Mouse (Mus musculus) c-Kit-positive CD71-positive TER-119-positive erythroid progenitor cells, embryonic 14.5 days (primary cell): ENCODE results near the gene 4932414N04Rik.
"Not testable (repeated sequence)": the region's sequence is repeated elsewhere in the genome, so short reads cannot be mapped to it uniquely, and the experiment has no call there.

Source experiments
- DNase-seq: peaks from one replicate; pipeline ENCODE4 v3.0.0-alpha.2; 2013; ENCODE audit warnings: low spot score

4932414N04Rik gene

DNA sequence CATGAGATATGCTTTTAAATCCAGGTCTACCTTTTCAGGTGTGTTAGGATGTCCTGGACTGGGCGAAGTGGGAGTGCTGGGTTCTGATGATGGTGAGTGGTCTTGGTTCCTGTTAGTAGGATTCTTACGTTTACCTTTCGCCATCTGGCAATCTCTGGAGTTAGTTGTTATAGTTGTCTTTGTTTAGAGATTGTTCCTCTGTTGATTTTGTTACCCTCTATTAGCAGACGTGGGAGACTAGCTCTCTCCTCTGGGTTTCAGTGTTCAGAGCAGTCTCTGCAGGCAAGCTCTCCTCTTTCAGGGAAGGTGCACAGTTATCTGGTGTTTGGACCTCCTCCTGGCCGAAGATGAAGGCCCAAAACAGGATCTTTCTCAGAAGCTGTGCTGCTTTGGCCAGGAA, at the start of gene 4932414N04Rik:
4932414N04Rik (plus strand) TSS at position 301 of the 400 bp plus-strand sequence.
- DNase-seq: not testable (repeated sequence)

DNA sequence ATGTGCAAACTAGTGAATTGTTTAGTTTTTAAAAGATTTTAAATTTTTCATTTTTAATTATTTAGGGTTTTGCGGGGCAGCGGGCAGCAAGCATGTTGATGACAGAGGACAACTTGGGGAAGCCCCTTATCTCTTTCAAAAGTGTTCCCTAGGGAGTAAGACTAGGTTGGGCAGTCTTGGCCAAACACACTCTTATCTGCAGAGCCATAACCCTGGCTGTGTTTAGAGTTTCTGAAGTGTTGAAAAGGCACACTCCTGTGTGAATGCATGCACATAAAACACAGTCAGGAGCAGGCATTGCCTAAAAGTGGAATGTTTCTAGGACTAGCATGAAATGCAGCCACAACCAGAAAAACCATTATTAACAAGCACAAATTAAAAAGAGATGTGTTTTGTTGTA, 75.9 kb downstream of the 4932414N04Rik start:
- DNase-seq: no peak

DNA sequence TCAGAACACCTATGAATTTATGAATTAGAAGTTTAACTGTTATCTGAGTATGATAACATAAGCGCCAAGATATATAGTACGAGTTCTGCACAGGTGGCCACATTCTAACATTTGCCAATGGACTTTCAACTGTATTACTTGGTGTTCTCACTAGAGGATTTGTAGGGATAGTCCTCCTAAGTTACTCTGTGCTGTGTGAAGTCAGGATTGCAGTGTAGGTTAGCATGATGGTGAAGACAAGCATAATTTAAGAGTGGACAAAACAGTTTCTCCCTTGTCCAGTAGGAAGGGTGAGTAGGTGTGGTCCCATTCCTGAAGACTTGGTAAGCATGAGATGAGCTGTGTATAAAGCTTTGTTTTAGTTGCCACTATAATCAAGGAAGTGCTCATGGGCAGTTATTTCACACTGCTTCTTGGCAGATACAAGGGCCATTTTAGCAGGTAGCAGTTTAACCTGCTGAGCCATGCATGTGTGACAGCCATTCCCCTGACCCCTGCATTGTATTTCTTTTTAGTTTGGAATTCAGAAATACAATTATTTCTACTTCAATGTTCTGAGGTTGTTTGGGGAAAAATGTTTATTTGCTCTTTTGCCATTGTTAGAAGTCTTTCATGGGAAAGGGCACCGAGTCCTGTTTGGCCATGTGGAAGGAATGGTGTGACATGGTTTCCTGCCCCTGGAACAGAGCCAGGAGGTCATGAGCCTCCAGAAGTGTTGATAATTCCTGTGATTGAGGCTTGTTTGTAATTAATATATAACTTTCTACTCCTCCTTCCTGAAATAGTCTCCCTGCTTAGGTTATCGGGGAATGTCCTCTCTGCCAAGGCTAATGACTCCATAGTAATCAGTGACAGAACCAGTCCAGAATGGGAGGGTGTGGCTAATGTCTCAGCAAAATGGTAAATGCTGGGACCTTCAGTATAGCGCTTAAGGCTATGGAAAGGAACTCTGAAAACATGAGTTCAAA, 83.8 kb downstream of the 4932414N04Rik start:
- DNase-seq: no peak

DNA sequence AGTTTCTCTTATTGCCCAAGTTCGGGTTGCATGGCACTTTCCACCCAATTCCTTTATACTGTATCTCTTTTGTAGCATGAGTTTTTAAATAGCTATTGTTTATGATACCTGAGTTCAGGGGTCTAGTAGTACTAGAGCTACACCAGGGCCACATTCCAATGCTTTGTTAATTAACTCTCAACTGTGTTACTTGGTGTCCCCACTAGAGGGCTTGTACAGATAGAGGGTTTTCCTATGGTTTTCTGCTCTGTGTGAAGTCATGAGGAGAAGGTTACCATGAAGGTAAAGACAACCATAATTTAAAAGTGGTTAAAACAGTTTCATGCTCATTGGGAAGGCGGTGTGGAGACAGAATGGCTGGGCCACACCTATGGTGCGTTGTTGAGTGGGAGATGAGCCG, 88.3 kb downstream of the 4932414N04Rik start:
- DNase-seq: no peak

DNA sequence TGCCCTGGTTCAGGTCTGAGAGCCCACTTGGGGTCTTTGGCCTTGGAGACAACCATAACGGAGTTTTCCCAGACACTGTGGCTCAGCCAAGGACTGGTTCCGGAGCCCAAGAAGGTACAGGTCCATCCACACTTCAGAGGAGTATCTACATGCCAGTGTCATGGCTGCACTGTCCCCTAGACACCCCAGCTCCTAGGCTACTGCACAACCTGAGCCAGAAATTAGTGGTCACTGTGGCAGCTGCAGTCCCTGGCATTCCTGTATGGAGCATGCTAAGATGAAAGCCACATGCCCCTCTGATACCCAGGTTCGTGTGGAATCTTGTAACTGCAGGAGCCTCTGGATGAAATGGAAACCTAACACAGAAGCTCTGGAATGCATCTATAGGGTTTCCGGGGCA, 99.9 kb downstream of the 4932414N04Rik start:
- no peak for DNase-seq

DNA sequence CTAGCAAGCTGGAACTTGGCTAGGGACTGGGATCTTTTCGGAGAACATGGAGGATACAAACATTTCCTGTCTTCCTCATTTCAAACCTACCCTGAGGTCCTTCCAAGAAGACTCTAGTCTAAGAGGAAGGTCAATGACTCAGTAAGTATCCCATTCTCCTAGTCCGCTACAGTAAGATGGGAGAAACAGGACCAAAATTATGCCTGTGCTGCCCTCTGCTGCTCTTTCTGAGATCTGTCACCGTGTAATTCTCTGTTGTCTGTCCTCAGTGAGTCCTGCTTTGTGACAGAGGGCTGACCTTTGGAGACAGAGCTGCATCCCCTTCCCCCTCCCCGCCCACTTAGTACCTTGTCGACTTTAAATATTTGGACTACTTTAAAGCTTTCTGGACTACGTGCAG, 100.5 kb downstream of the 4932414N04Rik start:
- no peak for DNase-seq

DNA sequence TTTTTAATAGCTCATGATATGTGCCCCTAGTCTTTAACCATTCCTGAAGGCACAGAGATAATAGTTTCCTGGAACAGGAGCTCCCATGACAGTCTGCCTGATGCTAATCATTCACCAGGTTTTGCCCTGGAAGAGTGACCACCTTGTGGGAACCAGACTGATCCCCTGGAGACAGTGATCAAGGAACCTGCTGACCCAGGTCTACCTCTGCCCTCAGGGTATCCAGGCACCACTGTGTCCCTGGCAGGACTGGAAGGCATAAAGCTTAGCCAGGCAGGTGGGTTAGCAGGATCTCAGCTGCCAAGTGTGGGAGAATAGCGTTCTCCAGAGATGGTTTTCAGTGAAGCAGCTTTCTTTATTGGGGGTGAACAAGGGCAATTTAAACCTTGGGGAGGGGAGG, 109.1 kb downstream of the 4932414N04Rik start:
- DNase-seq: no peak

DNA sequence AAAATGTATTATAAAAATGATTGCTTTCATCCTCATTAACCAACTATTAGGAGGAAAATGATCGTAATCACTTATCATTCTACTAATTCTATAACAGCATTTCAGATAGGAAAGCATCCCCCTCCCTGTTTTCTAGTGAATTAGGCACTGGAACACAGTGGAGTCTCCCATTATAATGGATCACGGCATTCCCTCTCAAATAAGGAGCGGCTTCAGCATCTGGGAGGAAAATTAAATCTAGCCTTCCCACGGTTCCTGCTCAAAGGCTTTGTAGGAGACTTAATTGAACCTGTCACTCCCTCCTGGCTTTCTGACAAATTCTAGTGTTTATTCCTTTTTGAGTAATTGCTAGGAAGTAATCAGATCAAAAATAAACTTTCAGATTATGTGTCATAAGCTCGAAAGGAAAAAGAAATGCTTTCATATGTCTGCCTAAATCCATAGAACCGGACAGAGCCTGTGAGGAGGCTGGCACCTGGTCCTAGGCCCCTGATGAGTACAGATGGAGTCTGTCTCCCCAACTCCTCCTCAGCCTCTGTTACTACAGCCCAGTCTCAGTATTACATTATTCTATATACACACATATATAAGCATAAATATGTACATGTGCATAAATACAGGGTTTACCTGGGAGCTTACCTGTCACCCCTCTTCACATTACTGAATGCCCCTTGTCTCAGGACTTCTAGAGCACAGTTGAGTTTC, 111.1 kb downstream of the 4932414N04Rik start:
- DNase-seq: no peak

DNA sequence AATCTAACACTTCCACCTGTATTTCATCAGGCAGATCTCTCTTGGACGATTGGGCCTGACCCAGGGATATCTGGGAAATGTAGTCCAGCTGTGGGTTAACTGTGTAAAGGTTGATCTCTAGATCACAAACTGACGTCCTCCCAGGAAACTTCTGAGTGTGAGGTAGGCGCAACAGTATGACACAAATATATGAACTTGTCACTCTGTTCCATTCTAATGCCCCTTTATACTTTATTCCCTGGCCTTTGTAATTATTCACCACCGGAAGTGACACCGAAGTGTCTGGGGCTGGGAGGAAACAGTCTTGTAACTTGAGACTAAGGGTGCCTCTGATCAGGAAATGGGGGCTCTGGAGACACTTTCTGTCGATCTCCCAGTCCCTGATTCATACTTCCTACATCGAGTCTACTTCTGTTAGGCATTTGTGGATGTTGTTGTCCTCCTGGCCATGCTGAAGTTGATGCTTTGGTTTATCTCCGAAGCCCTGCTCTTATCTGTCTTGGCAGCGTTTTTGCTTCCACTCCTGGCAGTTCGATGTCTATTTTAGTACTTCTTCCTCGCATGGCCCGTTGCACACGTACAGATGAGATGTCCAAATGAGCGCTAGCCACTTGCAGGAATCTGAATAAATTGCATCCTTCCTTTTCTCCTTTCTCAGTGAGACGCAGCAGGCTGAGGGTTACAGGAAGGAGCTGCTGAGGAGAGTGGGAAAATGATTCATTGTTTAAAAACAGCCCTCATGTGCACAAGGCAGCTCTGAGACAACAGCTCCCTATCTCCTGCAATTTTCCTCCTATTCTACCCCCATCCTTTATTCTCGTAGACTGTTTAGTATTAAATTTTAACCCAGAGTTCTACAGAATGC, 126.2 kb downstream of the 4932414N04Rik start:
- DNase-seq: no peak

DNA sequence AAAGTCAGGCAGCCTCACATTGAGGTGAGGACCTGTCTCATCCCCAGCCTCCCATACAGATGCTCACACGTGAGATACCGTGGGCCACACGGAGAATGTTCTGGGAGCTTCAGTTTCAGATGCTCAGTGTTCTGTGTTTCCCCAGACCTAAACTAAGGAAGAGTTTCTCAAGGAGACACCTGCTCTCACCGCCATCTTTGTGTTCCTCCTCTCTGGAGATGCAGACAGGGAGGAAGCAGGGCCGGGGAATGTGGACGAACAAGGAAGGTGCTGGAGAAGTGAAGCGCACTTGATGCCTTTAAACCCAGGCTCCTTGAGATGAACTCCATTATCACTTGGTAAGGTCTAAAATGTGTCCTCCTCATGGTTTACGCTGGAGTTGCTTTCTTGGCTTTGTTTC, 127.4 kb downstream of the 4932414N04Rik start:
- not testable (repeated sequence) for DNase-seq

DNA sequence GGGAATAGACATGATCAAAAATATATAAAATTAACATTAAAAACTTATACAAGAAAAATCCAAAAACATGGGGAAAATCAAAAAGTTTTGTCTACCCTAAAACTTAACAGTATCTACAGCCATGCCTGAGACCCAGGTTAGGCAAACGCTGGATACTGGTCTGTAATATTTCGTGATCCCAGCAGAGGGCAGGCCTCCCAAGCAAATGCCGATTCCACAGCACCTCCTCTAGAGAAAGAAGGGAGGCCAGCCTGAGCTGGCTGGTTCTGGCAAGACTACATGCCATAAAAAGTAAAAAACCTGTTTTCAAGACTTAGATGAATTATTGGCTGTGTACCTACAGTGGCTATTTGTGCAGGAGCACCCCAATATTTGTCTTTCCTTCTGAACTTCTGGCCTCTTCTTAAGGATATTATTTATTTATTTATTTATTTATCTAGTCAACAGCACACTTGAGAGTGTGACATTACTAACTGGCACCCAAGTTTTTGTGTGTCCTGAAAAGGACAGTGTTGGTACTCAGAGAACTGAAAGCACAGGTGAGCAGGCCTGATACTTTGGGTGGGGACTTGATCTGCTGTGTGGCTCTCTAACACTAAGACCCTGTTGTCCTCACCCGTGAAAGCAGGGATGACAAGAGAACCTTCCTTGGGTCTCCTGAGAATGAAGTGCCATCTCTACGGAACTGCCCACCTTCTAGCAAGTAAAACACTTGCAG, 128.6 kb downstream of the 4932414N04Rik start:
- DNase-seq: peak; percentile 35

DNA sequence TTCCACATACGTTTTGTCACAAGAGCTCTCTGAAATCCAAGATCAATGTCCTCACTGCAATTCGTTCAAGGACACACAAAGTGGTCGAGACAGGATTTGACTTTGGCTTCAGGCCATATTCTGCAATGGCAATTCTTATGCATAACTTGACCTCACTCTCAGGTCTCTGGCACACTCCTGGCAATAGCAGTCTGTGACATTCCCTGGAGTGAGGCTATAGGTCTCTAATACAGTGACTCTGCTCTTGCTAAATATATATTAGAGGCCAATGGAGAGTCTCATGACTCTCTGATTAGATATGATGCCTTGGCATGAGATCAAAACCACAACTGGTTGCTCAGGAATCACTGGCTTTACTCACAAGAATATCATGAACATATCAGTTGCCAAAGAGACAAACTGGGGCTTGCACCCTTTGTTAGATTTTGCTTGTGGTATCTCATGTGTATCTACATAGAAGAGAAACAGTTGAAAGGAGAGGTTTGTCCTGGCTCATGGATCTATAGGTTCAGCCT, 130.9 kb downstream of the 4932414N04Rik start:
- DNase-seq: no peak

DNA sequence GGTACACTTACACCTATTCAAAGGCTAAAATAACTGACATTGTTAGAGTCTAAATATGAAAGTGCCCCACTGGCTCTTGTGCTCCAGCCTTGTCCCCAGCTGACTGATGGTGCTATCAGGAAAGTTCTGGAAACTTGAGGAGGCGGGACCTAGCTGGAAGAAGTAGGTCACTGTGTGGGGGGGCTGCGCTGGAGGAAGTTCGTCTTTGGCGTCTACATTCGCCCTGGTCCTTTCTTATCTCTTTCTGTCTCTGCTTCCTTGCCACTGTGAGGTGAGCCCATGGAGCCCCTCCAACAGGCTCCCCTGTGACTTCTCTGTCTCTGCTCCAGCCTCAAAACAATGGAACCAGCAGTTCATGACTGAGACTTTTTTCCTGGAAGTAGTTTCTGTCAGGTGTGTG, 136.0 kb downstream of the 4932414N04Rik start:
- no peak for DNase-seq

DNA sequence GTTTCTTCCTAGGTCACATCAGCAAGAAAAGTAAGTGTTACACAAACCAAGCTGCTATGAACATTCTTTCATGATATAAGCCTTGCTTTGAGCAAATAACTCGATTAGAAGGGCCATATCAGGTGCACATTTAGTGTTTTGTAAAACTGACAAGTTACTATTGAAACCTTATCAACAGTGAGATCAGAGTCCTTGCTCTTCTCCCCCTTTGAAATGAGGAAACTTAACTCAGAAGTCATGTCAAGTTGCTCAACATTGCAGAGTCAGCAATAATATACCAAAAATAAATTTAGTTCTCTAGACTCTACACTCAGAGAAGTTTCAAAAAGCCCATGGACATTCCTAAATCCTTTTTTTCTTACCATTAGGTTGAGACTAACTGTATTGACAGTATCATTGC, 137.2 kb downstream of the 4932414N04Rik start:
- DNase-seq: no peak

DNA sequence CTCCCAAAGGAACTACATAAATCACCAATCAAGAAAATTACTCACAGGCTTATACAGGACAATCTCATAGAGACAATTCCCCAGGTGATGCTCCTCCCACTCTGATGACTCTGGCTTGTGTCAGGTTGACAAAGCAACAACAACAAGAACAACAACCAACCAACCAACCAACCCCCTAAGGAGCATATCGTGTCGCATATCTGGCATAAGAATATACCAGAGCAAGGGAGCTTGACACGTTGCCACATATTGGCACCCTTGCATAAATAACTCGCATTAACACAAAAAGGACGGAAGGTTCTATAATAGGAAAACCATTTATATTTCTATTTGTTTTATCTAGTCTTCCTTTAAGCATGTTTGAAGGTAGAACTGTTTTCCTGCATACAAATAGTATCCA, 137.9 kb downstream of the 4932414N04Rik start:
- no peak for DNase-seq

DNA sequence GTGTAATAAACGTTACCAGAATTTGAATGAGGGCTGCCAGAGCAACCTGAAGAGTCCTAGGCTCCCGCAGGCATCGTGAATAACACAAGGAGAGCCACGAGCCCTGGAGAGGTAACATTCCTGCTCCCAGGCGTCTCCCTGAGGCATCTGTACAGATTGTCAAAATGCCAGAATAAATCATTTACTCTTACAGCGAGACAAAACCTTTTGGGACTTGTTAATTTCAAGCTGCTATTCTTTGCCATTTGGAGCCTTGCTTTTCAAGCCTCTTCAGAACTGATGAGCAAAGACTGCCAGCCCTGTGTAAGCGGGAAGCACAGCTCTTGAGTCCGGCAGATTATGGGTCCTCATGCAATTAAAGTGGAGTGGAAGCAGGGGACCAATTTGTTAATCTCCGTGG, 138.3 kb downstream of the 4932414N04Rik start:
- DNase-seq: no peak

DNA sequence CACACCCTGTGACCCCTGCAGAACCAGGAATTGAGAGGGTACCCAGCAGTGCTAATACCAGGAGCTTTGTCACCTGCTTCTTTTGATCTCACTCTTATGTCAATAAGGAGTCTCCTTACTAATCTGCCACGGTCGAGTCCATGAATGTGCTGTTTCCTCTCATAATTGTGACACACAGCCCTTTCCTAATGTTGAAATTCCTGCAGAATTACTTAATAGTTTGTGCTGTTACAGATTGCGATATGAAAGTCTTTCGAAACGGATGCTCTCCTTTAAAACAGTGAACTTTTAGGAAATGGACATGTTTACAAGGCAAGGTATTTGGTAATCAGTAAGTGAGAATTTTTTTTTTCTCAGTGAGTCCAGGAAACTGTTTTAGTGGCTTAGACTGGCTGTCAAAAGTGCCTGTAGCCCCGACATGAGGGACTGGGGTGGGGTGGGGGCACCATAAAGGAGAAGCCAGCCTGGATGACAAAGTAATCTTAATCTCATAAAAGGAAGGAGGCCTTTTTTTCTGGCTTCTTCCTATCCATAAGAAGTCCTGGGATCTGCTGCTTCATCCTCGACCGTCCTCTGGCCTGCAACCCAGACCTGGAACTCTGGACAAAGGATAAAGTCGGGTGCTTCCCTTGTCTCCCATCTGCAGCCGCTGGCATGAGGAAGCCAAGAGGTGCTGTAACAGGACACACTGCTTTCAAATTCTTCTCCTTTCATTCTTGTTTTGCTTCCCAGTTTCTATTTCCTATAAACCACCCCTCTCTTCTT, 139.9 kb downstream of the 4932414N04Rik start:
- DNase-seq: no peak

DNA sequence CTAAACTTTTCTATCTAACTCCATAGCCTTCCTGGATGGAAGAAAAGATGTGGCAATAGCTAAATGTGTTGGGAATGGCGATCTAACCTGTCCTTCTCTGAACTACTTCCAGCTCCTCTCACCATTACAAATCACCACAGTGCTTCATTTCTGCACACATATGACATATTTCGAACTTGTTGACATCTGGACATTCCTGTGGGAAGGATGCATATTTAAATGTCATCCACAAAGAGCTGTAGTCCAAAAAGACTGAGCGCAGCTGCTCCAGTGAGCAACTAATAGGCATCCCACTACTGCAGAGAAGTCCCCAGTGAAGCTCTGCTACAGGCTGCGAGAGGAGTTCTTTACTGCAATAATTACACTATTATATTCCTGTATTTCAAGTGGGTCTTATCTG, 140.8 kb downstream of the 4932414N04Rik start:
- no peak for DNase-seq
